Comparison of ENCODE assay signal across 26 mouse cellular contexts in the genomic region with DNA sequence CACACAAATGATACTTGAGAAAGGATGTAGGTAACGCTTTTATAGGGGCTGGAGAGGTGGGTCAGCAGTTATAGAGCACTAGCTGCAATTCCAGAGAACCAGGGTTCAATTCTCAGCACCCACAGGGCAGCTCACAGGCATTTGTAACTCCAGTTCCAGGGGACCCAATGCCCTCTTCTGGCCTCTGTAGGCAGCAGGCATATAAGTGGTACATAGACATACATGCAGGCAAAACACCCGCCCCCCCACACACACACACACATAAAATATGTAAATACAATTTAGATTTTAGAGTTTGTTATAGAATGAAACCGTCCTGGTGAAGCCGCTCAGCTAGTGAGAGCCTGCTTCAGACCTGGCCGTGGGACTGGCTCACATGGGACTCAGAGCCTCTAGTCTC. TPM values are rescaled to one million over a fixed set of nuclear protein-coding genes. Genes with fewer than 3 reads are reported as not detected.
DNase-seq lines count a peak whose midpoint lies in the region; ATAC-seq and TF ChIP-seq lines count a peak whose summit lies in the region.
"Had no signal": no experiment of that assay in that cellular context is flagged by ENCODE, and none has a peak within 500 bp of the region (broad histone marks: within the 10 kb centered on the region; RNA-seq: fewer than 3 reads in every experiment).

No protein-coding gene starts in this region.

- no peaks in the 10 kb centered on the region for H3K9me3 ChIP-seq in liver, postnatal 0 days (ENCODE audit: low read length)
- H3K9me3 ChIP-seq in liver, embryonic 11.5 days (ENCODE audit: control insufficient read depth, low read length), result no peaks in the 10 kb centered on the region
- H3K9me3 ChIP-seq: embryonic facial prominence, embryonic 13.5 days; heart, embryonic 12.5 days; hindbrain, embryonic 12.5 days had no signal

- H3K4me2 ChIP-seq in liver, postnatal 0 days (ENCODE audit: low read depth, low read length), result no peak overlapping the region
- H3K4me2 ChIP-seq in liver, embryonic 11.5 days, result no peak overlapping the region
- H3K4me2 ChIP-seq: embryonic facial prominence, embryonic 13.5 days; heart, embryonic 12.5 days; hindbrain, embryonic 12.5 days had no signal

- ATAC-seq in liver, postnatal 0 days, result no peak
- no peak for ATAC-seq in liver, embryonic 11.5 days (replicated peaks; ENCODE audit: low FRiP score)
- ATAC-seq: forebrain, embryonic 14.5 days; hindbrain, embryonic 16.5 days had no signal

- 83% methylated on average over 5 of the region's 5 CpGs for WGBS in liver, postnatal 0 days (ENCODE audit: insufficient replicate concordance)
- WGBS in liver, embryonic 11.5 days, result 85% methylated on average over 5 of the region's 5 CpGs

- H3K27me3 ChIP-seq in liver, postnatal 0 days (ENCODE audit: insufficient read depth, low read length), result no peaks in the 10 kb centered on the region
- no peaks in the 10 kb centered on the region for H3K27me3 ChIP-seq in liver, embryonic 11.5 days (replicated peaks; ENCODE audit: control insufficient read depth, insufficient read depth, low read length)
- H3K27me3 ChIP-seq: embryonic facial prominence, embryonic 13.5 days; heart, embryonic 12.5 days; hindbrain, embryonic 12.5 days had no signal

- peak; percentile 2 for DNase-seq in cerebellum, adult 9-11 months
- no peak for DNase-seq in cerebellum, postnatal 14 days
- DNase-seq in heart, postnatal 4 days, result peak; percentile 2
- DNase-seq in heart, postnatal 10 days, result no peak
- peak; percentile 6 for DNase-seq in liver, postnatal 0 days
- no peak for DNase-seq in liver, embryonic 11.5 days (ENCODE audit: low spot score)
- DNase-seq in spleen, postnatal 4 days (ENCODE audit: low spot score in 2 of 2), result peak; percentile 4 to 34
- DNase-seq in spleen, adult 12 weeks (ENCODE audit: low spot score), result no peak
- DNase-seq: adrenal gland, postnatal 10 days; B cell, adult 2 months; cerebellum, adult 11 months; cerebellum, adult 8-10 months; cerebellum, postnatal 36 days; gastrocnemius, adult 2 months; gastrocnemius, postnatal 25 days; heart, postnatal 36 days had no signal

- no peak for TF ChIP-seq EP300 in liver, postnatal 0 days (IDR thresholded peaks at IDR 0.05; ENCODE audit: low read depth)

- intact Hi-C loops in heart, postnatal 10 days (cut with DNase I), result no loop called here

- no peak for TF ChIP-seq CTCF in liver, postnatal 0 days (IDR thresholded peaks at IDR 0.05; ENCODE audit: low read depth)

- H3K36me3 ChIP-seq in liver, postnatal 0 days (replicated peaks; ENCODE audit: insufficient read depth, low read length), result no peaks in the 10 kb centered on the region
- H3K36me3 ChIP-seq in liver, embryonic 11.5 days (ENCODE audit: control insufficient read depth, insufficient read depth, low read length), result no peaks in the 10 kb centered on the region
- H3K36me3 ChIP-seq: embryonic facial prominence, embryonic 13.5 days; heart, embryonic 12.5 days; hindbrain, embryonic 12.5 days had no signal

- H3K4me3 ChIP-seq in liver, postnatal 0 days (ENCODE audit: low read depth, low read length), result no peak overlapping the region
- H3K4me3 ChIP-seq in liver, embryonic 11.5 days (ENCODE audit: low read depth, low read length), result no peak overlapping the region
- H3K4me3 ChIP-seq: embryonic facial prominence, embryonic 13.5 days; gastrocnemius, adult 2 months; heart, embryonic 12.5 days; hindbrain, embryonic 12.5 days had no signal

- no peaks in the 10 kb centered on the region for H3K4me1 ChIP-seq in liver, postnatal 0 days (ENCODE audit: insufficient read depth)
- 0 out of 2 replicates have a peak, but pooled peaks cover 3% of the 10 kb centered on the region for H3K4me1 ChIP-seq in liver, embryonic 11.5 days (replicated peaks; ENCODE audit: control insufficient read depth, insufficient read depth, low read length)
- H3K4me1 ChIP-seq: embryonic facial prominence, embryonic 13.5 days; hindbrain, embryonic 12.5 days had no signal

- H3K27ac ChIP-seq in liver, postnatal 0 days (ENCODE audit: low read depth), result no peak overlapping the region
- no peak overlapping the region for H3K27ac ChIP-seq in liver, embryonic 11.5 days (ENCODE audit: low read depth, low read length)
- H3K27ac ChIP-seq: embryonic facial prominence, embryonic 13.5 days; gastrocnemius, adult 2 months; hindbrain, embryonic 12.5 days had no signal

- H3K9ac ChIP-seq in liver, postnatal 0 days (replicated peaks), result no peak overlapping the region
- no peak overlapping the region for H3K9ac ChIP-seq in liver, embryonic 11.5 days (ENCODE audit: low read depth, low read length)
- H3K9ac ChIP-seq: embryonic facial prominence, embryonic 13.5 days; heart, embryonic 12.5 days; hindbrain, embryonic 12.5 days had no signal

RNA-seq across cellular contexts. Expression of gene Rpl36-ps4, which starts 55.9 kb away (rescaled TPM):
- not detected for total RNA-seq in heart, postnatal 4 days (2021)
- not detected for total RNA-seq in heart, postnatal 10 days (2021)
- polyA plus RNA-seq in liver, postnatal 0 days (2015; fragmentation: Nextera tagmentation; extraction: Ambion mirVana), result not detected in 2 replicates
- not detected in 2 replicates for polyA plus RNA-seq in liver, embryonic 11.5 days (2014; fragmentation: Nextera tagmentation; extraction: Ambion mirVana)
- total RNA-seq: adrenal gland, postnatal 10 days; adrenal gland, postnatal 4 days; gastrocnemius, adult 2 months; gastrocnemius, postnatal 25 days; granulocyte monocyte progenitor cell, adult 5-6 weeks; heart, postnatal 36 days; MEL had no signal
- polyA plus RNA-seq: brain, embryonic 14.5 days; embryonic facial prominence, embryonic 13.5 days; forebrain, embryonic 14.5 days; heart, embryonic 12.5 days; heart, embryonic 16.5 days; hindbrain, embryonic 12.5 days; hindbrain, embryonic 16.5 days had no signal

Comparison
In these comparisons a context has a peak if more than half of its experiments do, and no peak if none do; other contexts are left out.
1. DNase-seq: peak in cerebellum, adult 9-11 months (single experiment), heart, postnatal 4 days (single experiment), liver, postnatal 0 days (single experiment) and spleen, postnatal 4 days (2 of 2); none in cerebellum, postnatal 14 days (0 of 2), heart, postnatal 10 days (0 of 2), liver, embryonic 11.5 days (single experiment) and spleen, adult 12 weeks (single experiment).